Comparison of ENCODE assay signal across 24 mouse cellular contexts in genomic region chr11:109719399-109719798, GRCm38 (mm10). TPM values are rescaled to one million over a fixed set of nuclear protein-coding genes. Genes with fewer than 3 reads are reported as not detected.
DNase-seq lines count a peak whose midpoint lies in the region; ATAC-seq and TF ChIP-seq lines count a peak whose summit lies in the region.
"Had no signal": no experiment of that assay in that cellular context is flagged by ENCODE, and none has a peak within 500 bp of the region (broad histone marks: within the 10 kb centered on the region; RNA-seq: fewer than 3 reads in every experiment).

No protein-coding gene starts in this region.

- DNase-seq in embryonic facial prominence, embryonic 10.5 days (ENCODE audit: low spot score), result no peak
- DNase-seq in midbrain, embryonic 11.5 days (ENCODE audit: low spot score, missing footprints), result peak; percentile 51
- DNase-seq in liver, postnatal 0 days, result no peak
- no peak for DNase-seq in right cerebral cortex, postnatal 10 days (ENCODE audit: low spot score in 2 of 2)
- DNase-seq: adrenal gland, adult 8-10 months; cerebellum, adult 11-12 months; cerebellum, postnatal 10 days; gastrocnemius, postnatal 10 days; heart, postnatal 36 days; kidney, postnatal 25 days; retina, postnatal 1 day; right cerebral cortex, postnatal 4 days; thymus, postnatal 25 days had no signal

- H3K9ac ChIP-seq in embryonic facial prominence, embryonic 13.5 days, result no peak overlapping the region
- H3K9ac ChIP-seq in hindbrain, embryonic 16.5 days (ENCODE audit: low read depth, low read length), result no peak overlapping the region
- H3K9ac ChIP-seq in hindbrain, embryonic 12.5 days, result no peak overlapping the region
- H3K9ac ChIP-seq in midbrain, embryonic 11.5 days (ENCODE audit: low read length), result no peak overlapping the region
- no peak overlapping the region for H3K9ac ChIP-seq in midbrain, embryonic 16.5 days (ENCODE audit: low read depth, low read length)
- H3K9ac ChIP-seq in liver, postnatal 0 days (replicated peaks), result peak overlapping the region; percentile 49; the same call in 1 of the 2 replicates
- H3K9ac ChIP-seq: embryonic facial prominence, embryonic 12.5 days; stomach, embryonic 15.5 days had no signal

- ATAC-seq in embryonic facial prominence, embryonic 13.5 days (ENCODE audit: insufficient number of reproducible peaks, insufficient read depth, low FRiP score, low TSS enrichment, low read depth), result no peak
- ATAC-seq in hindbrain, embryonic 16.5 days, result no peak
- no peak for ATAC-seq in hindbrain, embryonic 12.5 days (ENCODE audit: low FRiP score)
- no peak for ATAC-seq in midbrain, embryonic 11.5 days (ENCODE audit: low FRiP score)
- no peak for ATAC-seq in midbrain, embryonic 16.5 days
- ATAC-seq in liver, postnatal 0 days, result no peak
- ATAC-seq: activated CD4-positive, CD25-positive, alpha-beta regulatory T cell, adult 4 months; forebrain, embryonic 14.5 days; intestine, embryonic 16.5 days; lung, postnatal 0 days had no signal

- peak overlapping the region; percentile 88; the same call in 1 of the 2 replicates for H3K4me2 ChIP-seq in embryonic facial prominence, embryonic 13.5 days
- peak overlapping the region; percentile 14; the same call in 1 of the 2 replicates for H3K4me2 ChIP-seq in hindbrain, embryonic 16.5 days (ENCODE audit: low read length)
- no peak overlapping the region for H3K4me2 ChIP-seq in hindbrain, embryonic 12.5 days (replicated peaks)
- H3K4me2 ChIP-seq in midbrain, embryonic 11.5 days, result no peak overlapping the region
- no peak overlapping the region for H3K4me2 ChIP-seq in midbrain, embryonic 16.5 days (ENCODE audit: low read length)
- peak overlapping the region; percentile 71 for H3K4me2 ChIP-seq in liver, postnatal 0 days (ENCODE audit: low read depth, low read length)
- H3K4me2 ChIP-seq: embryonic facial prominence, embryonic 12.5 days; stomach, embryonic 15.5 days had no signal

- 92% methylated on average over 3 of the region's 3 CpGs for WGBS in embryonic facial prominence, embryonic 13.5 days
- WGBS in embryonic facial prominence, embryonic 10.5 days, result 92% methylated on average over 3 of the region's 3 CpGs
- WGBS in hindbrain, embryonic 16.5 days, result 77% methylated on average over 3 of the region's 3 CpGs
- WGBS in hindbrain, embryonic 12.5 days, result 89% methylated on average over 3 of the region's 3 CpGs
- WGBS in midbrain, embryonic 11.5 days, result 93% methylated on average over 3 of the region's 3 CpGs
- 92% methylated on average over 3 of the region's 3 CpGs for WGBS in midbrain, embryonic 16.5 days
- 65% methylated on average over 3 of the region's 3 CpGs for WGBS in liver, postnatal 0 days (ENCODE audit: insufficient replicate concordance)

- no peak for TF ChIP-seq CTCF in liver, postnatal 0 days (IDR thresholded peaks at IDR 0.05; ENCODE audit: low read depth)

- no peaks in the 10 kb centered on the region for H3K9me3 ChIP-seq in embryonic facial prominence, embryonic 13.5 days
- H3K9me3 ChIP-seq in embryonic facial prominence, embryonic 10.5 days, result no peaks in the 10 kb centered on the region
- no peaks in the 10 kb centered on the region for H3K9me3 ChIP-seq in hindbrain, embryonic 16.5 days (ENCODE audit: control insufficient read depth, low read length)
- H3K9me3 ChIP-seq in hindbrain, embryonic 12.5 days (replicated peaks), result no peaks in the 10 kb centered on the region
- H3K9me3 ChIP-seq in midbrain, embryonic 11.5 days (ENCODE audit: control insufficient read depth, low read length), result no peaks in the 10 kb centered on the region
- no peaks in the 10 kb centered on the region for H3K9me3 ChIP-seq in midbrain, embryonic 16.5 days (replicated peaks; ENCODE audit: control insufficient read depth, low read length, poor library complexity, severe bottlenecking)
- H3K9me3 ChIP-seq in liver, postnatal 0 days (ENCODE audit: low read length), result no peaks in the 10 kb centered on the region
- H3K9me3 ChIP-seq: embryonic facial prominence, embryonic 12.5 days; midbrain, embryonic 10.5 days; stomach, embryonic 15.5 days had no signal

- H3K27me3 ChIP-seq in embryonic facial prominence, embryonic 13.5 days, result peaks cover 37% of the 10 kb centered on the region
- peaks cover 48% of the 10 kb centered on the region for H3K27me3 ChIP-seq in embryonic facial prominence, embryonic 10.5 days (replicated peaks; ENCODE audit: low read depth, poor library complexity, severe bottlenecking)
- H3K27me3 ChIP-seq in hindbrain, embryonic 16.5 days (replicated peaks; ENCODE audit: control insufficient read depth, insufficient read depth, low read length), result no peaks in the 10 kb centered on the region
- peaks cover 28% of the 10 kb centered on the region for H3K27me3 ChIP-seq in hindbrain, embryonic 12.5 days
- peaks cover 22% of the 10 kb centered on the region for H3K27me3 ChIP-seq in midbrain, embryonic 11.5 days (ENCODE audit: control insufficient read depth, insufficient read depth, low read length)
- H3K27me3 ChIP-seq in midbrain, embryonic 16.5 days (ENCODE audit: control insufficient read depth, insufficient read depth, low read depth, low read length), result peaks cover 8% of the 10 kb centered on the region
- peaks cover 13% of the 10 kb centered on the region; the same call in 1 of the 2 replicates for H3K27me3 ChIP-seq in liver, postnatal 0 days (ENCODE audit: insufficient read depth, low read length)

- no peak overlapping the region for H3K27ac ChIP-seq in embryonic facial prominence, embryonic 13.5 days
- H3K27ac ChIP-seq in embryonic facial prominence, embryonic 10.5 days (replicated peaks), result no peak overlapping the region
- no peak overlapping the region for H3K27ac ChIP-seq in hindbrain, embryonic 16.5 days (ENCODE audit: low read depth, low read length)
- no peak overlapping the region for H3K27ac ChIP-seq in hindbrain, embryonic 12.5 days
- no peak overlapping the region for H3K27ac ChIP-seq in midbrain, embryonic 11.5 days (ENCODE audit: low read depth, low read length)
- H3K27ac ChIP-seq in midbrain, embryonic 16.5 days (ENCODE audit: low read length), result no peak overlapping the region
- H3K27ac ChIP-seq in liver, postnatal 0 days (ENCODE audit: low read depth), result peak overlapping the region; percentile 97
- H3K27ac ChIP-seq: embryonic facial prominence, embryonic 12.5 days; midbrain, embryonic 10.5 days; stomach, embryonic 15.5 days had no signal

- H3K36me3 ChIP-seq in embryonic facial prominence, embryonic 13.5 days, result no peaks in the 10 kb centered on the region
- no peaks in the 10 kb centered on the region for H3K36me3 ChIP-seq in embryonic facial prominence, embryonic 10.5 days (replicated peaks)
- no peaks in the 10 kb centered on the region for H3K36me3 ChIP-seq in hindbrain, embryonic 16.5 days (ENCODE audit: control insufficient read depth, insufficient read depth, low read length)
- no peaks in the 10 kb centered on the region for H3K36me3 ChIP-seq in hindbrain, embryonic 12.5 days
- H3K36me3 ChIP-seq in midbrain, embryonic 11.5 days (ENCODE audit: control insufficient read depth, insufficient read depth, low read length), result no peaks in the 10 kb centered on the region
- H3K36me3 ChIP-seq in midbrain, embryonic 16.5 days (ENCODE audit: control insufficient read depth, insufficient read depth, low read length), result no peaks in the 10 kb centered on the region
- H3K36me3 ChIP-seq in liver, postnatal 0 days (replicated peaks; ENCODE audit: insufficient read depth, low read length), result 0 out of 2 replicates have a peak, but pooled peaks cover 2% of the 10 kb centered on the region
- H3K36me3 ChIP-seq: embryonic facial prominence, embryonic 12.5 days; midbrain, embryonic 10.5 days; stomach, embryonic 15.5 days had no signal

- peaks cover 58% of the 10 kb centered on the region for H3K4me1 ChIP-seq in embryonic facial prominence, embryonic 13.5 days
- peaks cover 59% of the 10 kb centered on the region for H3K4me1 ChIP-seq in embryonic facial prominence, embryonic 10.5 days
- H3K4me1 ChIP-seq in hindbrain, embryonic 16.5 days (ENCODE audit: control insufficient read depth, insufficient read depth, low read depth, low read length), result peaks cover 17% of the 10 kb centered on the region
- peaks cover 17% of the 10 kb centered on the region for H3K4me1 ChIP-seq in hindbrain, embryonic 12.5 days
- H3K4me1 ChIP-seq in midbrain, embryonic 11.5 days (ENCODE audit: control insufficient read depth, insufficient read depth, low read length), result peaks cover 2% of the 10 kb centered on the region; the same call in 1 of the 2 replicates
- peaks cover 14% of the 10 kb centered on the region for H3K4me1 ChIP-seq in midbrain, embryonic 16.5 days (ENCODE audit: control insufficient read depth, insufficient read depth, low read length)
- 0 out of 2 replicates have a peak, but pooled peaks cover 13% of the 10 kb centered on the region for H3K4me1 ChIP-seq in liver, postnatal 0 days (ENCODE audit: insufficient read depth)

- TF ChIP-seq EP300 in liver, postnatal 0 days (IDR thresholded peaks at IDR 0.05; ENCODE audit: low read depth), result peak; percentile 42; the same call in 1 of the 2 replicates

- no peak overlapping the region for H3K4me3 ChIP-seq in embryonic facial prominence, embryonic 13.5 days
- no peak overlapping the region for H3K4me3 ChIP-seq in embryonic facial prominence, embryonic 10.5 days
- H3K4me3 ChIP-seq in hindbrain, embryonic 16.5 days (ENCODE audit: low read length), result no peak overlapping the region
- H3K4me3 ChIP-seq in hindbrain, embryonic 12.5 days, result no peak overlapping the region
- H3K4me3 ChIP-seq in midbrain, embryonic 11.5 days (ENCODE audit: low read depth, low read length), result no peak overlapping the region
- no peak overlapping the region for H3K4me3 ChIP-seq in midbrain, embryonic 16.5 days (ENCODE audit: low read depth, low read length)
- H3K4me3 ChIP-seq in liver, postnatal 0 days (ENCODE audit: low read depth, low read length), result peak overlapping the region; percentile 58
- H3K4me3 ChIP-seq: embryonic facial prominence, embryonic 12.5 days; midbrain, embryonic 10.5 days; stomach, embryonic 15.5 days had no signal

RNA-seq across cellular contexts. Expression of gene Fam20a, which starts 2.7 kb away (rescaled TPM):
- polyA plus RNA-seq in embryonic facial prominence, embryonic 13.5 days (2015; fragmentation: Nextera tagmentation; extraction: Ambion mirVana), result 4.8 and 5.1 TPM in 2 replicates
- polyA plus RNA-seq in embryonic facial prominence, embryonic 10.5 days (2016; fragmentation: Nextera tagmentation; extraction: Ambion mirVana), result 0.69 and 1.1 TPM in 2 replicates
- 7.2 and 7.9 TPM in 2 replicates for polyA plus RNA-seq in hindbrain, embryonic 16.5 days (2015; fragmentation: Nextera tagmentation; extraction: Ambion mirVana)
- polyA plus RNA-seq in hindbrain, embryonic 12.5 days (2016; fragmentation: Nextera tagmentation; extraction: Ambion mirVana), result 2.7 and 4.8 TPM in 2 replicates
- 1.9 and 2.7 TPM in 2 replicates for polyA plus RNA-seq in midbrain, embryonic 11.5 days (2014; fragmentation: Nextera tagmentation; extraction: Ambion mirVana)
- 3.4 and 3.9 TPM in 2 replicates for polyA plus RNA-seq in midbrain, embryonic 16.5 days (2015; fragmentation: Nextera tagmentation; extraction: Ambion mirVana)
- polyA plus RNA-seq in liver, postnatal 0 days (2015; fragmentation: Nextera tagmentation; extraction: Ambion mirVana), result 28.0 and 29.0 TPM in 2 replicates

Comparison
In these comparisons a context has a peak if more than half of its experiments do, and no peak if none do; other contexts are left out.
1. H3K4me2 ChIP-seq: peak in embryonic facial prominence, embryonic 13.5 days (single experiment), hindbrain, embryonic 16.5 days (single experiment) and liver, postnatal 0 days (single experiment); none in hindbrain, embryonic 12.5 days (single experiment), midbrain, embryonic 11.5 days (single experiment) and midbrain, embryonic 16.5 days (single experiment).